Mouse (Mus musculus) erythroblast, adult 5-6 weeks (primary cell): ENCODE measurements around the gene Nyap2. TPM values are rescaled to one million over a fixed set of nuclear protein-coding genes. Genes with fewer than 3 reads are reported as not detected.
"Not testable (repeated sequence)": the region's sequence is repeated elsewhere in the genome, so short reads cannot be mapped to it uniquely, and the experiment has no call there.

Source experiments
- ATAC-seq: replicated peaks from 2 replicates; pipeline ENCODE4 v1.8.0; 2016; ENCODE audit warnings: moderate number of reproducible peaks, mild to moderate bottlenecking, moderate TSS enrichment, inconsistent platforms; ENCODE audit not compliant: poor library complexity, low FRiP score, severe bottlenecking
- total RNA-seq, 2 experiments: library from RNA; stranded (forward) in 1 of 2; stranded (reverse) in 1 of 2; fragments of 150-400 nt in 1 of 2; fragments of 200-764, 138-1000 nt in 1 of 2; gene quantifications; 2 replicates each; pipeline versions ENCODE4 v1.2.3 to v1.2.4; 2015 to 2017; ENCODE audit warnings: low replicate concordance in 2 of 2

The Nyap2 gene
- total RNA-seq, 2 experiments from 2014 or later = not detected

- ATAC-seq = no peak
Observed at GRCm38 (mm10) chr1:81173303-81173702, 96.6 kb downstream of the Nyap2 start.

- no peak for ATAC-seq
Observed at GRCm38 (mm10) chr1:81179725-81180124, 103.0 kb downstream of the Nyap2 start.

GRCm38 (mm10) chr1:81180686-81181085, 103.9 kb downstream of the Nyap2 start:
- ATAC-seq = no peak

- no peak for ATAC-seq
Observed at GRCm38 (mm10) chr1:81209536-81209935, 132.8 kb downstream of the Nyap2 start.

- no peak for ATAC-seq
Observed at GRCm38 (mm10) chr1:81211491-81211890, 134.7 kb downstream of the Nyap2 start.

GRCm38 (mm10) chr1:81219790-81220189, 143.0 kb downstream of the Nyap2 start:
- ATAC-seq = no peak

GRCm38 (mm10) chr1:81231759-81232406, 155.1 kb downstream of the Nyap2 start:
- no peak for ATAC-seq

- ATAC-seq = not testable (repeated sequence)
Observed at GRCm38 (mm10) chr1:81232407-81232789, 155.6 kb downstream of the Nyap2 start.

GRCm38 (mm10) chr1:81248447-81249205, 171.9 kb downstream of the Nyap2 start:
- ATAC-seq = no peak

- ATAC-seq = no peak
Observed at GRCm38 (mm10) chr1:81250068-81250467, 173.3 kb downstream of the Nyap2 start.

- no peak for ATAC-seq
Observed at GRCm38 (mm10) chr1:81266441-81266840, 189.7 kb downstream of the Nyap2 start.

GRCm38 (mm10) chr1:81280978-81281377, 204.2 kb downstream of the Nyap2 start:
- ATAC-seq = no peak

- ATAC-seq = no peak
Observed at GRCm38 (mm10) chr1:81285633-81286032, 208.9 kb downstream of the Nyap2 start.

GRCm38 (mm10) chr1:81287088-81287487, 210.3 kb downstream of the Nyap2 start:
- ATAC-seq = no peak

- no peak for ATAC-seq
Observed at GRCm38 (mm10) chr1:81300735-81301134, 224.0 kb downstream of the Nyap2 start.

- ATAC-seq = no peak
Observed at GRCm38 (mm10) chr1:81301661-81302060, 224.9 kb downstream of the Nyap2 start.

- ATAC-seq = no peak
Observed at GRCm38 (mm10) chr1:81303389-81303788, 226.6 kb downstream of the Nyap2 start.

GRCm38 (mm10) chr1:81307407-81307806, 230.7 kb downstream of the Nyap2 start:
- ATAC-seq = no peak

GRCm38 (mm10) chr1:81307934-81308333, 231.2 kb downstream of the Nyap2 start:
- ATAC-seq = no peak

GRCm38 (mm10) chr1:81310087-81310626, 233.4 kb downstream of the Nyap2 start:
- ATAC-seq = no peak

GRCm38 (mm10) chr1:81316403-81316994, 239.7 kb downstream of the Nyap2 start:
- no peak for ATAC-seq
